Mouse (Mus musculus) CD4-positive helper T cell, adult 2 months (primary cell): ENCODE measurements around the gene Olfr575.

Experiments used
- DNase-seq: peaks from one replicate; pipeline ENCODE4 v3.0.0-alpha.2; 2012; ENCODE audit warnings: low read depth, missing footprints, low spot score

Olfr575 gene

GRCm38 (mm10) chr7:102958593-102958992 is at the start of gene Olfr575:
Gene Olfr575, minus strand, starts transcription at chr7:102958775.
- DNase-seq = no peak

GRCm38 (mm10) chr7:102989224-102989623 is 30.6 kb upstream of the Olfr575 start, which contains the start of gene Olfr578:
Gene Olfr578, minus strand, starts transcription at chr7:102989324.
- DNase-seq = no peak

- no peak for DNase-seq
Observed at GRCm38 (mm10) chr7:102975843-102976242, 17.3 kb upstream of the Olfr575 start, which contains the start of gene Olfr577. Gene Olfr577, minus strand, starts transcription at chr7:102975943.

DNA sequence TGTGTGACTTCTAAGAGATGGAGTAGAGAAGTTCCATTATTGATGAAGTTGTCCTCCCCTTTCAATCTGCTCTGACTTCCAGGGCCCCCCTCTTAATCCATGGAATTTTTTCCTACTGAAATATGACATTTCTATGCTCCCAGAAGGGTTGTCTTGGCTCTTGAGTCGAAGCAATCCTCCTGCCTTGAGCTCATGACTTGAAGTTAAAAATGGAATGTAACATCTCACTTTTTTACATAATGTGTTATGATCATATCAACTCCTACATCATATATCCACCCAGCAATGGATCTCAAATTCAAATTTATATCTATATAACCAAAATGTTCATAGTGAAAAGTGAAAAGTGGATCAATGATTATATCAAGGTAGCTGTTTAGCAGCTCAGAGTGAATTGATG is 15.8 kb upstream of the Olfr575 start:
- DNase-seq = no peak

- DNase-seq = no peak
Observed at GRCm38 (mm10) chr7:102962360-102962759, 3.8 kb upstream of the Olfr575 start, which contains the start of gene Olfr576. Gene Olfr576, plus strand, starts transcription at chr7:102962660.

DNA sequence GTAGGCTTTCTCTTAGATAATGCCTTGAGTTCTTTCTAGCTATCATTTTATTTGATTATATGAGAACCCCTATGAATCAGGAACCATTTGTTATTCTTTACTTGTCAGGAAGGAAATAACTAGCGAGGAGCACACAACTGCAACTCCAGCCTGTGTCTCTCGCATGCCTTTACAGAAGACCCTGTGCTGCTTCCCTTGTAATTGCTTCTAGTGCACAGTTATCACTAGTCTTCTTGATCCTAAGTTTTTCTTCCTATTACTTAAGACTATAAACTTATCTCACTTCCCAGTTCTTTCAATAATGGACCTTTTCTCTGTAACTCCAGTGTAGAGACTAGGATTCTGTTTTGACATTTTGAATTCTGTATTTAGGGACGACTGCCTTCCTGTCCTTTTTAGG is 438 bp downstream of the Olfr575 start:
- no peak for DNase-seq

GRCm38 (mm10) chr7:102950732-102951131 is 7.8 kb downstream of the Olfr575 start:
- DNase-seq = no peak

- DNase-seq = no peak
Observed at GRCm38 (mm10) chr7:102948167-102948566, 10.4 kb downstream of the Olfr575 start, which contains the start of gene Olfr574. Gene Olfr574, plus strand, starts transcription at chr7:102948467.

DNA sequence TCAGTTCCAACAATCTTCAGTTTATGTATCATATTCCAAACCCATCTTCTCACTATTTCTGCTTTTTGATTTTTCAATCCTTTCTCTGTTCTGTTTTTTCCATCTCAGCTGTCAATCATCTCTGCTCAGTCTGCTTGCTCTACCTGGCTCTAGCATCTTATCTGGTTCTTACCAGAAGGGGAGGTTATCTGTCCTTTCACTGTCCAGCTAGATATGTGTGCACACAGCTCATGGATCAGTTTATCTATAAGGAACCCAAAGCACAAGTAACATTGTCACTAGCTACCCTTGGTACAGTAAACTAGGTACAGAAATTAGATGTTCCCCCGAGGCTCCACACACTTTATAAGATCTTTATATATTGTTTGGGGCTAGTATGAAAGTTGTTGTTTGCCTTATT is 15.2 kb downstream of the Olfr575 start:
- DNase-seq = no peak

GRCm38 (mm10) chr7:102942475-102942874 is 16.1 kb downstream of the Olfr575 start, which contains the start of gene Olfr573-ps1:
Gene Olfr573-ps1, minus strand, starts transcription at chr7:102942575.
- DNase-seq = no peak

- no peak for DNase-seq
Observed at GRCm38 (mm10) chr7:102927105-102927504, 31.5 kb downstream of the Olfr575 start.

- no peak for DNase-seq
Observed at GRCm38 (mm10) chr7:102924109-102924508, 34.5 kb downstream of the Olfr575 start, which contains the start of gene Olfr572. Gene Olfr572, plus strand, starts transcription at chr7:102924409.

- DNase-seq = peak; percentile 37
Observed at GRCm38 (mm10) chr7:102919632-102920031, 38.9 kb downstream of the Olfr575 start.

- peak; percentile 1 for DNase-seq
Observed at GRCm38 (mm10) chr7:102917032-102917875, 41.3 kb downstream of the Olfr575 start, which contains the start of gene Olfr571. Gene Olfr571, minus strand, starts transcription at chr7:102917536.

DNA sequence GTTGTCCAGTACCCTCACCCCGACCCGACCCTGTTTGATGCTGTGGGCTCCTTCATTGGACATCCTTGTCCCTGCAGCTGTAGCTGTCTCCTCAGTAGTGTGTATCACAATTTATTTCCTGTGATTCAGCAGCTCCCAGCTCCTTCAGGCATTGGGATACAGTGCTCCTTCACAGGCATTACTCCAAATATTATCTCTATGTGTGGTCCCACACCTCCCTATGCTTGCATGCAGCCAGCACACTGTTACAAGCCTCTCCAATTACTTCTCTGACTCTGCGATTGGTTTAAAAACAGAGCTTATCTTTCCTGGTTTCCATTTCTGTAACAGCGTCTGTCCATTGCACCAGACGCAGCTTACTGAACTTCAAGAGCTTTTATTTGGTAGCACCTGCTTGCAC is 42.2 kb downstream of the Olfr575 start:
- DNase-seq = no peak

GRCm38 (mm10) chr7:102915261-102915660 is 43.3 kb downstream of the Olfr575 start:
- no peak for DNase-seq
